Mouse (Mus musculus) embryonic facial prominence, embryonic 13.5 days (tissue): Measurements from ENCODE around the gene Tex2. TPM values are rescaled to one million over a fixed set of nuclear protein-coding genes. Genes with fewer than 3 reads are reported as not detected.

ENCODE experiments used
- ATAC-seq: fragments of 200-750 bp; cut with Nextera tagmentation; 2 replicates; pipeline ENCODE4 v1.8.0; 2017; ENCODE audit warnings: low read depth; ENCODE audit not compliant: insufficient number of reproducible peaks, insufficient read depth, low FRiP score, low TSS enrichment
- H3K27ac ChIP-seq: fragments of 300-500 bp; sonication (generic); 2 replicates; pipeline ENCODE4 v1.5.1; 2015; ENCODE audit warnings: moderate library complexity, mild to moderate bottlenecking, inconsistent platforms
- H3K27me3 ChIP-seq: fragments of 300-500 bp; sonication (generic); 2 replicates; pipeline ENCODE4 v1.6.1; 2015; ENCODE audit warnings: mild to moderate bottlenecking, inconsistent platforms
- H3K36me3 ChIP-seq: fragments of 300-500 bp; sonication (generic); 2 replicates; pipeline ENCODE4 v1.6.1; 2015; ENCODE audit warnings: mild to moderate bottlenecking, inconsistent platforms
- H3K4me1 ChIP-seq: fragments of 300-500 bp; sonication (generic); 2 replicates; pipeline ENCODE4 v1.6.1; 2015; ENCODE audit warnings: inconsistent platforms
- H3K4me2 ChIP-seq: fragments of 300-500 bp; sonication (generic); 2 replicates; pipeline ENCODE4 v1.6.1; 2015; ENCODE audit warnings: moderate library complexity, mild to moderate bottlenecking, inconsistent platforms
- H3K4me3 ChIP-seq: fragments of 300-500 bp; sonication (generic); 2 replicates; pipeline ENCODE4 v1.5.1; 2015; ENCODE audit warnings: mild to moderate bottlenecking, inconsistent platforms
- H3K9ac ChIP-seq: fragments of 300-500 bp; sonication (generic); 2 replicates; pipeline ENCODE4 v1.6.1; 2015; ENCODE audit warnings: mild to moderate bottlenecking, inconsistent platforms
- H3K9me3 ChIP-seq: fragments of 300-500 bp; sonication (generic); 2 replicates; pipeline ENCODE4 v1.6.1; 2016; ENCODE audit warnings: inconsistent platforms
- WGBS: fragments of 180-500 bp; shearing (Covaris S2); methylation state at CpG from one replicate; pipeline ENCODE4 v1.1.7; 2015; ENCODE audit warnings: mixed read lengths; 5-methylcytosine and 5-hydroxymethylcytosine counted together
- polyA plus RNA-seq: library from polyadenylated mRNA; unstranded; fragments of >200 nt; fragmentation: Nextera tagmentation; extraction: Ambion mirVana; gene quantifications from 2 replicates; pipeline ENCODE4 v1.2.1, GENCODE M21; 2015

The Tex2 gene
- polyA plus RNA-seq, 1 experiment from 2014 or later, result 8.9 TPM

- ATAC-seq, result no peak
- Histone ChIP-seq H3K4me3 (no peak overlapping the region), H3K9me3 (no peaks in the 10 kb centered on the region), H3K36me3 (0 out of 2 replicates have a peak, but pooled peaks cover under 1% of the 10 kb centered on the region), H3K4me2 (no peak overlapping the region), H3K9ac (no peak overlapping the region), H3K27me3 (no peaks in the 10 kb centered on the region), H3K27ac (no peak overlapping the region), H3K4me1 (0 out of 2 replicates have a peak, but pooled peaks cover 5% of the 10 kb centered on the region)
- WGBS, result 69% methylated on average over 5 of the region's 5 CpGs
These were observed 151.9 kb downstream of the Tex2 start for GRCm38 (mm10) chr11:106461145-106461932.

DNA sequence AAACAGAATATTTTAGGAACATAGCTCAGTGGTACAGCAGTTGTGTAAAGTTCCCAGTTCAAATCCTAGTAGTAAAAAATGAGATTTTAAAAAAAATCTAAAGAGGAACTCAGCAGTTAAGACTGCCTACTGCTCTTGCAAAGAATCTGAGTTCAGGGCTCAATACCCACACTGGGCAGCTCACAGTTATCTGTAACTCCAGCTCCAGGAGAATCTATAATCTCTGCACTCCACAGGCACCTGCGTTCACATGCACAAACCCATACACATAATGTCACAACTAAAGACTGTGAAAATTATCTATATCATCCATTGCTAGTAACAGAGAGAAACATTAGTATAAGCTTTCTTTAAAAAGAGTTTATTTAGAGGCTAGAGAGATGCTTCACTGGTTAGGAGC lies 152.6 kb downstream of the Tex2 start:
- Histone ChIP-seq H3K36me3 (0 out of 2 replicates have a peak, but pooled peaks cover 3% of the 10 kb centered on the region), H3K4me3 (no peak overlapping the region), H3K9me3 (no peaks in the 10 kb centered on the region), H3K27me3 (no peaks in the 10 kb centered on the region), H3K4me2 (no peak overlapping the region), H3K27ac (no peak overlapping the region), H3K4me1 (0 out of 2 replicates have a peak, but pooled peaks cover 5% of the 10 kb centered on the region), H3K9ac (no peak overlapping the region)
- 96% methylated on average over 1 of the region's 1 CpGs for WGBS
- ATAC-seq, result no peak

GRCm38 (mm10) chr11:106458540-106458939 lies 154.7 kb downstream of the Tex2 start:
- no peaks in the 10 kb centered on the region for H3K9me3 ChIP-seq
- no peak overlapping the region for H3K27ac ChIP-seq
- 0 out of 2 replicates have a peak, but pooled peaks cover 3% of the 10 kb centered on the region for H3K36me3 ChIP-seq
- no peak overlapping the region for H3K4me3 ChIP-seq
- H3K9ac ChIP-seq, result no peak overlapping the region
- 92% methylated on average over 4 of the region's 4 CpGs for WGBS
- ATAC-seq, result no peak
- H3K4me1 ChIP-seq, result no peaks in the 10 kb centered on the region
- H3K4me2 ChIP-seq, result no peak overlapping the region
- H3K27me3 ChIP-seq, result no peaks in the 10 kb centered on the region

Other genes with a start within 250 kb of the Tex2 start
- gene Prr29, start 248.0 kb downstream of the Tex2 start, polyA plus RNA-seq, result 0.33 TPM in 1 of 2 replicates, not detected in the other
- gene Icam2, start 225.3 kb downstream of the Tex2 start, polyA plus RNA-seq, result 26.2 and 32.6 TPM in 2 replicates
- gene Ern1, start 125.6 kb downstream of the Tex2 start, polyA plus RNA-seq, result 7.0 and 7.5 TPM in 2 replicates
- 29.0 and 33.7 TPM in 2 replicates for gene Pecam1, start 137.2 kb upstream of the Tex2 start, polyA plus RNA-seq
- 1.9 and 2.3 TPM in 2 replicates for gene Milr1, start 137.8 kb upstream of the Tex2 start, polyA plus RNA-seq
- 14.1 and 14.7 TPM in 2 replicates for gene Polg2, start 166.1 kb upstream of the Tex2 start, polyA plus RNA-seq
- gene Ddx5, start 175.8 kb upstream of the Tex2 start, polyA plus RNA-seq, result 345 and 370 TPM in 2 replicates
- 28.2 and 30.5 TPM in 2 replicates for gene Cep95, start 175.8 kb upstream of the Tex2 start, polyA plus RNA-seq